Mouse (Mus musculus): ENCODE data around the gene Rad51b.

Rad51b gene

DNA sequence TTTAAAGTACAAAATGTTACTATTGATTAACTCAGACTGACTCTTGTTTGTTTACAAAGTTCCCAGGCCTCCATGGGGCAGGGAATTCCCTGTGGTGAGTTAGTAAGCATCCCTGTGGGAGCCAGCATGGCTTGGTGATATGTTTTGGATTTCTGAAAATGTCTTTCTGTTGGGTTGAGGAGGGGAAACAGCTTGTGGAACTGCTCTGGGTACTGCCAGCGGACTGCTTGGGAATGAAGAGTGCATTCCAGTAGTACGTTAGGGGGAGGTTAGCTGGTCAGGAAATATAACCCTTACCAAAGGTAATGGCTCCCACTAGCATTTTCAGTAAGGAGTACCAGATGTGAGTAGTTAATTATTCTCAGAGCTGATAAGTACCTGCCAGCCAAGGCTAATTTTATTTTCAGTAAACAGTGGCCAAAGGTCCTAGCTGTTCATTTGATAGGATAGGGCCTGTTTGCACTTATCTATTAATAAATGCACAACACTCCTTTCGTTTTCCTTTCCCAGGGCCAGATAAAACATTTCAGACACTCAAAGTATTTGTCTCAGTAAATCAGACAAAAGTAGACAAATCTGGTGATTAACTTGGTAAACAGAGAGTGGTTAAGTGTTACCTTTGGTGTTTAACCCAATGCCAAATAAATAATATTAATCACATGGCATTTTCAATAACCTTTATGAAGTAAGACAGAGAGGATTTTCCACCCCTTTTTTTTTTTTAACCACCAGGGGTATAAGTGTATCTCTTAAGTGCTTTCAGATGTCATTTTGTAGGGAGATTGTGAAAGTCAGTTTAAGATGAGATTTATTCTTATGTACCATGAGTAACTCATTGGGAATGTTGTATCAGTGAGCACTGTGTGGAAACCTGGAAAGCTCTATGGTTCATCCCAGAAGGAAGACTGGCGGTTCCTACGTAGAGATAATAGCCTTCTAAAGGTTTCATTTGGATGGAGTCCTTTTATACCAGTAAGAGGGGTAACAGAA, 235.0 kb downstream of the Rad51b start:
- no peak for DNase-seq (ENCODE audit: low spot score)

DNA sequence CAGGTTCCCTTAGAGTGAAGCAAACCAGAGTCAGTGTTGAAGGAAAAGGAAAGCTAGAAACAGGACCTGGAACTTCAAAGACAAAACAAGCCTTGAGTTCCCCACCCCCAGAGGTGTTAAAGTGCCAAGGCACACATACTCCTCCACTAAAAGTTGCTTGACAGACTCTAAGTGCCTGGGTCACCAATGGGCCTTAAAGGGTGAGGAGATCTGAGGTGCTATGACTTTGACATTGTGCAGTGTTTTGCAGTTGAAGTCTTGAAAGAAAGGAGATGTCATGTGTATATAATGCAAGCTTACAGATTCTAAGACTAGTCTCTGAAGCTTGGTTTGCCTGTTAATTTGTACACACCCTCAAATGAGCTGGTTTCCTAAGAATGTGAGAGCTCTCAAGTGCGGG, 237.7 kb downstream of the Rad51b start:
- DNase-seq (ENCODE audit: low spot score), result no peak

GRCm38 (mm10) chr12:79535532-79536437, 238.7 kb downstream of the Rad51b start:
- no peak for DNase-seq (ENCODE audit: low spot score)

DNA sequence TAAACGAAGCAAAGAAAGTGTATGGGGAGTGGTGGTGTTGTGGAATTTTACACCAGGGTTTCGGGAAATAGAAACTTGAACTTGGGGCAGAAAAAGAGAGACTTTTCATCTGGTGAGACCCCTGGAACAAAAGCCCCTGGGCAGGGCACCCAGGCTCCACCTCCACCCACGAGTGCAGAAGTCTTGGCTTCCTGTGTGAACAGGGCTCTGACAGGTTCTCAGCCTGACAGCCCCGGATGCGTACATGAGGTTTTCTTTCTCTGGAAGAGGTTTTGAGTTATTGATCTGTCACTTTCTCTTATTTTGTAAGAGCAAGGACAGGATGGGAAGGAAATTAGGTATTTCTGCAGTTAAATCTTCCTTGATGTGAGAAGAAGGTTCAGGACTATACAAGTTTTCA, 243.1 kb downstream of the Rad51b start:
- DNase-seq (ENCODE audit: low spot score), result no peak

GRCm38 (mm10) chr12:79541581-79541980, 244.5 kb downstream of the Rad51b start:
- no peak for DNase-seq (ENCODE audit: low spot score)

DNA sequence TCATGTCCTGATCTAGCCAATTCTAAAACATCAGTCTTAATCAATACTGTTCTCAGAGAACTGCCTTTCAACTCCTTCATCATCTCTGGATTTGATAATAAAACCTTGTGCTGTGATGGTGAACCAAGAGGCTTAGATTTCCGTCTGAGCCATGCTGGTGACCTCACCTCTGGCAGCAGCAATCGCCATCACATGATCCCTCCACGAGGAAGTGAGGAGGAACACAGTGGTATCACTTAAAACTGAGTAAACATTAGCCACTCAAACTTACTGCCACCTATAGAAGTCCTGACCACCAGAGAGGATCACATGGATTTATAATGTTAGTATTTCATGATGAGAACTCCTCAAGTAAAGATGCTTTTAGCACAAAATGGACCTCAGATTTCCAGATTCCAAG, 248.0 kb downstream of the Rad51b start:
- no peak for DNase-seq (ENCODE audit: low spot score)

- no peak for DNase-seq (ENCODE audit: low spot score)
These were observed 250.5 kb downstream of the Rad51b start for GRCm38 (mm10) chr12:79547556-79547955.

GRCm38 (mm10) chr12:79548607-79549330, 251.7 kb downstream of the Rad51b start:
- no peak for DNase-seq (ENCODE audit: low spot score)

GRCm38 (mm10) chr12:79550049-79550682, 253.1 kb downstream of the Rad51b start:
- no peak for DNase-seq (ENCODE audit: low spot score)

GRCm38 (mm10) chr12:79551274-79551673, 254.2 kb downstream of the Rad51b start:
- DNase-seq (ENCODE audit: low spot score), result no peak

DNA sequence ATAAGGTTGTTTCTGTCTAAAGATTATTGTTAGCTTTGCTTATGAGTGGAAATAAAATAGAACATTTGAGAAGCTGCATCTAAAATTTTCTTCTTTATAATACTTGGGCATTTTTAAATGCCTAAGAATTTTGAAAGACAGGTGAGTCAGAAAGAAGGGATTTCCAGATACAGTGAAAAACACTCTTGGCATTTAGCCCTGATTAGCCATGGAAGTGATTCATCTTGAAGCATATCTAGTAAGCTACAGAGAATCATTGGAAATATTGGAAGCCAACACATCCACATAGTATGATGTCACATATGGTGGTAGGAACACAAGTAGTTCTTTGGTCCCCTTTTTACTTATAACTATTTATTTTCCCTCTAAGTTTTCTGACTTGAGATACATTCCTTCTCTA, 256.0 kb downstream of the Rad51b start:
- DNase-seq (ENCODE audit: low spot score), result no peak

DNA sequence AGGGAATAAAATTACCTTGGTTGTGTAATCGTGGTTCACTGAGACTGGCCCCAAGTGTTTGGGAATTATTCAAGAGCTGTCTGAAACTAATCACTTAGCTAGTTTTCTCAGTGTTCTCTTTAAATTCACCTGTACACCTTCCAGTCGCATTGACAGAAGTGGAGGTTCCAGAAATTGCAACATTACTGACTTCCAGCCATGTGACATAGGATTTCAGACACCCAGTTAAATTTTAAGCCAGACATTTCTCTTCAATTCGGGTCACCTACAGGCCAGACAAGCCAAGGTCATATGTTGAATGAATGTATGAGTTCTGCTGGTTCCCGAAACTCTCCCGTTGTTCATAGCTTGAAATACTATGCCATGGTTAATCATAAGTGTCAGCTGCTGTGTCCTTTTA, 260.8 kb downstream of the Rad51b start:
- no peak for DNase-seq (ENCODE audit: low spot score)

GRCm38 (mm10) chr12:79558711-79559110, 261.6 kb downstream of the Rad51b start:
- no peak for DNase-seq (ENCODE audit: low spot score)

DNA sequence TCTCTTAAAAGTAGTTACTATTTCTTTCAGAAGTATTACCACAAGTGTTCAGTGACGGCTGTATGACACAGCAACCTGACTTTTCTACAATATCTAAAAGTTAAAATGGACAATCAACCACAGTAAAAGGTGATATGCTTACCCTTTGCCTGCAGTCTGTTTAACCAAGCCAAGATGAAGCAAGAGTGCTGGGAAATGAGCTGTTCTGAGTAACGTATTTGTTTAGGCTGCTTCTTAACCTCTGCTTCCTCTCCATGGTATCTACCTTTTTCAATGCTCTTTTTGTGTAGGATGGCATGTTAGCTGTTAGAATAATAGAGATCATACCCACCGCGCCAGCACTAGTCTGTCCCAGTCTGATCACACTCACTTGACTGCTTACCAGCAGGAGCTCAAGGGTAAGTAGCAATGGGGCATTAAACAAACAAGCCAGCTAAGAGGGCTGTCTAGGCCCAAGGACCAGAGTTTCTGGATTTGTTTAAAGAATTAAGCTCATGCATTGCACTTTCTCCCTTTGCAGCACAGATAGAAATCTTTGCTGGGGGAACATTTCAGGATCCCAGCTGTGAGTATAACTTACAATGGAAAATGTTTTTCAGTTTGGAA, 262.4 kb downstream of the Rad51b start:
- no peak for DNase-seq (ENCODE audit: low spot score)

DNA sequence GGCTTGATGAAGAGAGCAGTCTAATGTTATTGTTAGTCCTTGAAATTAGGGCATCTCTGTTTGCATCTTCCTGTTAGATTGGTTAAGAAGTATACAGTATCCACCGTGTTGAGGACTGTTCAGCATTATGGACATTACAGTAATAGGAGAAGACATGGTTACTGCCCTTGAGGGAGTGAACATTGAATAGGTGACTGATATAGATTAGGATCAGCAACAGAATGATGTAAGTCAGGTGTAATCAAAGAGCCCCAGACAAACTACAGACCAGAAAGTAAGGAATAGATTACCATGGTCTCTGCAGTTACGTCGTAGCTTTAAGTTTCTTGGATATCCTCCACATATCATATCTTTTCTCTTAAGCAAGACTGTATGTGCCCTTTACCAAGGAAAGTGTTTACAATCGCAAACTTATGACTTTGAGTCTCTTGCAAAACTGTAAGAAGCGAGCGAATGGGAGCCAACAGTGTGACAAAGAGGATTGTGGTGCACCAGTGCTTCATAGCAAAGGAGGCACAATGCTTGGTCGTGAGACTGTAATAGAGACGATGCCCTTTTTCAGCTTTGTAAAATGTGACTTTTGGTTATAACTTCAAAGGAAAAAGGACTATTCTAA, 263.1 kb downstream of the Rad51b start:
- no peak for DNase-seq (ENCODE audit: low spot score)

DNA sequence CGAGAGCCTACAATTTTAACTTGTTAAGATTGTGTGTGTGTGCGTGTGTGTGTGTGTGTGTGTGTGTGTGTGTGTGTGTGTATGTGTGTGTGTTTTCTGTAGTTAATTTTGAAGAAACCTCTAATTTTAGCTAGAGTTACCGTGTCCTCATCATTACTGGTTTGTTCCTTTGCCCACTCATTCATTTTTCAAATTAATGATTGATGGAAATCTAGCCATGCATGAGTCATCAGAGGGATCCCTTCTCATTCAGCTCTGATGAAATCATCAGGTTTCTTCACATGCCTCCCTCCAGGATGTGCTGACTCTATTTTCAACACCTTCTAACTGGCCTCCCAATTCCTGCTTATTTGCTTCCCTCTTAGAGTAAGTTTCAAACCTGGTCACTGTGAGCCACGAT, 263.8 kb downstream of the Rad51b start:
- DNase-seq (ENCODE audit: low spot score), result no peak

GRCm38 (mm10) chr12:79574159-79575040, 277.3 kb downstream of the Rad51b start:
- DNase-seq (ENCODE audit: low spot score), result no peak

DNA sequence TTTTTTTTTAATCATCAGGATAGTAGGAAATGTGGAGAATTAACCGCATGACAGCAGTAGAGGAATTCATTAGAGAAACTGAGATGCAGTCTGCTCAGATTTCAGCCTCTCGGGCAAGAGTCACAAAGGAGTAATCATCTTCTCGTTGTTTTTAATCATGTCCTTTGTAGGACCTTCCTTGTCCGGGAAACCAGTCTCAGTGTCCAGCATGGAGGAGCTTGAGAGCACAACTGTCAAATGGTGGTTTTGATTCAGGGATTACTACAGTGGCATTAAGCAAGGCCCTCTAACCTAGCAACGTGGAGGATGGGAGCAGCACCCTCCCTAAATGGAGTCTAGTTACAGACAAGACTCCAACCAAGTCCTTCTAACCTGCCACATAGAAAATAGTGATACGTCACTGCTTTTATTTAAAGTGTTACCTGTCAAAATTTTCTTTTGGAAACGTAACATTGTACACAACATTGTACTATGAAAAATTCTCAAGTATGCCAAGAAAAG, 278.0 kb downstream of the Rad51b start:
- DNase-seq (ENCODE audit: low spot score), result no peak

DNA sequence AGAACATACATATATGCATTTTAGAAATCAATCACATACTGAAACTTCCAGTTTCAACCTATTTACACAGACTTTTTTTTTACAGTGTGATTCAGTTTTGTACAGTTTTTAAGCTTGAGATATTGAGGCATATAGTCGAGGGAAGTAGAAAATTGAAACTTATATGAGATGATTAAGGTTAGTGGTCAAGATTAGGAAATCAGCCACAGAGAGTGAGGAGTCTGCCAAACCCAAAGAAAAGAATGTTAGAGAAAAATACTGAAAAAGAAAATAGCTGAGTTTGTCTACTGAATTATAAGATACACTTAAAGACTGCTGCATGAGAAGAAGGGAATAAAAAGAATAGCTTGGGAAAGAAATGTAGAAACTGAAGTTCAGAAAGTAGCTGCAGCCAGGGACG, 280.4 kb downstream of the Rad51b start:
- DNase-seq (ENCODE audit: low spot score), result no peak
